Mouse (Mus musculus) brain, embryonic 18.5 days (tissue): ENCODE measurements around the gene Dcaf7.

Experiments used
- DNase-seq: peaks from one replicate; pipeline ENCODE4 v3.0.0-alpha.2; 2012; ENCODE audit warnings: low read depth, low spot score

The Dcaf7 gene

DNA sequence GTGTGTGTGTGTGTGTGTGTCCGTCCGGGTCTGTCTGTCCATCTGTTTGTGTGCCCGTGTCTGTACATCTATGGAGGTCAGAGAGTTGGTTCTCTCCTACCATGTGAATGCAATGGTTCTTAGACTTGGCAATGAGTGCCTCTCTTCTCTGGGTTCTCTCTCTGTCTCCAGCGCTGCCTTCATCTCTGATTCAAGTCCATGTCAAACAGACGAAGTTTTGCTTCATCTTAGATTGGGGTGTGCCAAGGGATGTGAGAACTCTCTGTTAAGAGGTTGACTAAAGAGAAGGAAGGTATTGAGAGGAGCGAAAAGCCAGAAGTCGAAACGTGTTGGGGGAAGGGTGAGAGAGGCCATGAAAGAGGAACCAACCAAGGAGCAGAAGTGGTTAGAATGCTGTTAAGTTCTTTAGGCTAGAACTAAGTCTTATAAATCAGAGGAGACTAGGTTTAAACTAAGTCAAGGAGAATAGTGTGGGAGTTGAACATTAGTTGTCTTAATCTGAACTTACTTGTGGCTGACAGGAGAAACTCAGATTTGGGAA, 69.4 kb downstream of the Dcaf7 start:
- DNase-seq, result no peak
